23 mouse cellular contexts compared by ENCODE assay signal in the genomic region with DNA sequence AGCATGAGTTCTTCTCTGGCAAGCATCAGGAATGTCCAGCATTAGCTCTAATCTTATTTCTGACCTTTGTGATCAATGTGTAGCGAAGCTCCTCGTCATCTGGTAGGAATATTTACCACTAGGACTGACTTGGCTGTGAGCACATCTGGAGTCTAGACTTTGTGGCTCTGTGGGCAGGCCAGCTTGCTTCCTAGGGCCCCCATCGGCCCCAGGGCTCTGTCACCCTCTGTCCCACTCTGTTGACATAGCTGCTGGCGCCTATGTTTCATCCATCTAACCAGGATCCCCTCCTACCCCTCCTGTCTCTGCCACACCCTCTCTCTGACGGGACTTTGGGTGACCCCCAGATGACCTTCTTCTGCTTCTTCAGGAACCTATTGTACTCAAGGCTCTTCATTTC.
DNase-seq lines count a peak whose midpoint lies in the region; ATAC-seq lines count a peak whose summit lies in the region.
"Had no signal": no experiment of that assay in that cellular context is flagged by ENCODE, and none has a peak within 500 bp of the region (broad histone marks: within the 10 kb centered on the region; RNA-seq: fewer than 3 reads in every experiment).

No protein-coding gene starts in this region.

- H3K27ac ChIP-seq in heart, embryonic 12.5 days (ENCODE audit: poor library complexity, severe bottlenecking): peak overlapping the region; percentile 36; the same call in 1 of the 2 replicates
- no peak overlapping the region for H3K27ac ChIP-seq in heart, embryonic 11.5 days (ENCODE audit: low read depth, low read length)
- no peak overlapping the region for H3K27ac ChIP-seq in neural tube, embryonic 15.5 days (replicated peaks)
- no peak overlapping the region for H3K27ac ChIP-seq in embryonic facial prominence, embryonic 14.5 days (replicated peaks; ENCODE audit: low read depth, low read length)
- H3K27ac ChIP-seq: embryonic facial prominence, embryonic 15.5 days; hindbrain, postnatal 0 days; kidney, embryonic 15.5 days; layer of hippocampus, adult 2 months; limb, embryonic 15.5 days; macrophage; neural tube, embryonic 12.5 days had no signal

- no peaks in the 10 kb centered on the region for H3K27me3 ChIP-seq in heart, embryonic 12.5 days (replicated peaks)
- no peaks in the 10 kb centered on the region for H3K27me3 ChIP-seq in heart, embryonic 11.5 days (ENCODE audit: control insufficient read depth, insufficient read depth, low read length)
- H3K27me3 ChIP-seq in neural tube, embryonic 15.5 days (replicated peaks): no peaks in the 10 kb centered on the region
- H3K27me3 ChIP-seq in embryonic facial prominence, embryonic 14.5 days (replicated peaks; ENCODE audit: control insufficient read depth, insufficient read depth, low read length): no peaks in the 10 kb centered on the region
- H3K27me3 ChIP-seq: embryonic facial prominence, embryonic 15.5 days; kidney, embryonic 15.5 days; limb, embryonic 15.5 days; neural tube, embryonic 12.5 days had no signal

- no peak overlapping the region for H3K4me2 ChIP-seq in heart, embryonic 12.5 days
- no peak overlapping the region for H3K4me2 ChIP-seq in heart, embryonic 11.5 days
- H3K4me2 ChIP-seq in neural tube, embryonic 15.5 days: no peak overlapping the region
- H3K4me2 ChIP-seq in embryonic facial prominence, embryonic 14.5 days (ENCODE audit: low read depth, low read length): no peak overlapping the region
- H3K4me2 ChIP-seq: embryonic facial prominence, embryonic 15.5 days; kidney, embryonic 15.5 days; limb, embryonic 15.5 days; midbrain, embryonic 11.5 days; neural tube, embryonic 12.5 days had no signal

- H3K4me1 ChIP-seq in heart, embryonic 12.5 days (replicated peaks): peaks cover 8% of the 10 kb centered on the region
- H3K4me1 ChIP-seq in heart, embryonic 11.5 days (ENCODE audit: control insufficient read depth, insufficient read depth, low read length): peaks cover 6% of the 10 kb centered on the region; the same call in 1 of the 2 replicates
- H3K4me1 ChIP-seq in neural tube, embryonic 15.5 days: no peaks in the 10 kb centered on the region
- H3K4me1 ChIP-seq in embryonic facial prominence, embryonic 14.5 days (ENCODE audit: control insufficient read depth, insufficient read depth, low read length): peaks cover 6% of the 10 kb centered on the region; the same call in 1 of the 2 replicates
- H3K4me1 ChIP-seq: kidney, embryonic 15.5 days; neural tube, embryonic 12.5 days had no signal

- no peaks in the 10 kb centered on the region for H3K9me3 ChIP-seq in heart, embryonic 12.5 days (replicated peaks)
- no peaks in the 10 kb centered on the region for H3K9me3 ChIP-seq in heart, embryonic 11.5 days (replicated peaks; ENCODE audit: control insufficient read depth, low read length)
- H3K9me3 ChIP-seq in neural tube, embryonic 15.5 days (replicated peaks): no peaks in the 10 kb centered on the region
- no peaks in the 10 kb centered on the region for H3K9me3 ChIP-seq in embryonic facial prominence, embryonic 14.5 days (ENCODE audit: control insufficient read depth, low read length)
- H3K9me3 ChIP-seq: embryonic facial prominence, embryonic 15.5 days; kidney, embryonic 15.5 days; limb, embryonic 15.5 days; neural tube, embryonic 12.5 days had no signal

- peak; percentile 27 for DNase-seq in neural tube, embryonic 10.5 days (ENCODE audit: extremely low spot score, low spot score)
- DNase-seq in embryonic facial prominence, embryonic 14.5 days (ENCODE audit: low spot score): peak; percentile 19
- DNase-seq in right cerebral cortex, postnatal 25 days: no peak
- no peak for DNase-seq in gastrocnemius, postnatal 10 days
- DNase-seq: adrenal gland, postnatal 36 days; B cell, adult 2 months; cerebellum, adult 11-12 months; cerebellum, postnatal 25 days; heart, postnatal 4 days; layer of hippocampus, postnatal 36 days; right cerebral cortex, postnatal 14 days had no signal

- 31% methylated on average over 5 of the region's 5 CpGs for WGBS in heart, embryonic 12.5 days
- WGBS in heart, embryonic 11.5 days (ENCODE audit: insufficient replicate concordance): 42% methylated on average over 5 of the region's 5 CpGs
- WGBS in neural tube, embryonic 15.5 days: 72% methylated on average over 5 of the region's 5 CpGs
- 32% methylated on average over 5 of the region's 5 CpGs for whole genome bisulfite sequencing in embryonic facial prominence, embryonic 14.5 days

- ATAC-seq in heart, embryonic 12.5 days (ENCODE audit: insufficient number of reproducible peaks, low FRiP score): no peak
- no peak for ATAC-seq in heart, embryonic 11.5 days (replicated peaks; ENCODE audit: insufficient number of reproducible peaks, low FRiP score, low TSS enrichment)
- ATAC-seq in neural tube, embryonic 15.5 days (ENCODE audit: low FRiP score): no peak
- ATAC-seq in embryonic facial prominence, embryonic 14.5 days (ENCODE audit: low read depth): no peak
- ATAC-seq: hindbrain, postnatal 0 days; intestine, postnatal 0 days had no signal

- no peak overlapping the region for H3K4me3 ChIP-seq in heart, embryonic 12.5 days
- no peak overlapping the region for H3K4me3 ChIP-seq in heart, embryonic 11.5 days (ENCODE audit: low read depth, low read length)
- no peak overlapping the region for H3K4me3 ChIP-seq in neural tube, embryonic 15.5 days (replicated peaks)
- no peak overlapping the region for H3K4me3 ChIP-seq in embryonic facial prominence, embryonic 14.5 days (ENCODE audit: low read depth, low read length)
- H3K4me3 ChIP-seq: embryonic facial prominence, embryonic 15.5 days; kidney, embryonic 15.5 days; layer of hippocampus, adult 2 months; limb, embryonic 15.5 days; neural tube, embryonic 12.5 days had no signal

- no peak overlapping the region for H3K9ac ChIP-seq in heart, embryonic 12.5 days
- H3K9ac ChIP-seq in heart, embryonic 11.5 days (ENCODE audit: low read depth, low read length): no peak overlapping the region
- no peak overlapping the region for H3K9ac ChIP-seq in neural tube, embryonic 15.5 days (replicated peaks)
- H3K9ac ChIP-seq in embryonic facial prominence, embryonic 14.5 days (ENCODE audit: low read depth, low read length): no peak overlapping the region
- H3K9ac ChIP-seq: embryonic facial prominence, embryonic 15.5 days; kidney, embryonic 15.5 days; limb, embryonic 15.5 days; neural tube, embryonic 12.5 days had no signal

- no peaks in the 10 kb centered on the region for H3K36me3 ChIP-seq in heart, embryonic 12.5 days
- no peaks in the 10 kb centered on the region for H3K36me3 ChIP-seq in heart, embryonic 11.5 days (ENCODE audit: control insufficient read depth, insufficient read depth, low read length)
- no peaks in the 10 kb centered on the region for H3K36me3 ChIP-seq in neural tube, embryonic 15.5 days
- no peaks in the 10 kb centered on the region for H3K36me3 ChIP-seq in embryonic facial prominence, embryonic 14.5 days (ENCODE audit: control insufficient read depth, insufficient read depth, low read length)
- H3K36me3 ChIP-seq: embryonic facial prominence, embryonic 15.5 days; kidney, embryonic 15.5 days; limb, embryonic 15.5 days; neural tube, embryonic 12.5 days had no signal

Comparison
In these comparisons a context has a peak if more than half of its experiments do, and no peak if none do; other contexts are left out.
1. DNase-seq: peak in neural tube, embryonic 10.5 days (single experiment) and embryonic facial prominence, embryonic 14.5 days (single experiment); none in right cerebral cortex, postnatal 25 days (single experiment) and gastrocnemius, postnatal 10 days (single experiment).